Mouse (Mus musculus) layer of hippocampus, adult 8-10 months (tissue): ENCODE measurements around the gene Rtn4r. TPM values are rescaled to one million over a fixed set of nuclear protein-coding genes. Genes with fewer than 3 reads are reported as not detected.

ENCODE experiments used
- DNase-seq, 2 experiments: peaks; one replicate each; pipeline ENCODE4 v3.0.0; 2022; ENCODE audit warnings: low spot score in 2 of 2
- total RNA-seq, 4 experiments: library from RNA; stranded (reverse); gene quantifications; 2 replicates each; pipeline ENCODE4 v1.2.4; 2022

Gene Rtn4r
- total RNA-seq, 4 experiments from 2014 or later: 96.1 to 98.8 (median 97.6) TPM

DNA sequence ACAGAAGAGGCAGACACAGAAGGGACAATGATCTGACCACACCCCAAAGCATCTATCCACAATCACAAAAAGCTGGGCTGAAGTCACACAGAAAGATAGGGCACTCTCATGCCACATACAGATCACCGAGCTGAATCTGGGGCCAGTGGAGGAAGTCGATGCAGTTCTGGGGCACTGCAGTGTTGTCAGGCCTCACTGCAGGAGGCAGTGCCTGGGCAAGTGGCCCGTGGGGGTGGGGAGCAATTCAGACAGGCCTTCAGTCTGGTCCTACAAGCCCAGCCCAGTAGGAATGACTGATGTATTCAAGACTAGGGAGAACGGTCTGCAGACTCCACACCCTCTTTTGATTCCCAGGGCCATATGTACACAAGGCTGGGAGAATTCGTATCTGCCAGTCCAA lies 2.8 kb upstream of the Rtn4r start:
- DNase-seq: no peak

DNA sequence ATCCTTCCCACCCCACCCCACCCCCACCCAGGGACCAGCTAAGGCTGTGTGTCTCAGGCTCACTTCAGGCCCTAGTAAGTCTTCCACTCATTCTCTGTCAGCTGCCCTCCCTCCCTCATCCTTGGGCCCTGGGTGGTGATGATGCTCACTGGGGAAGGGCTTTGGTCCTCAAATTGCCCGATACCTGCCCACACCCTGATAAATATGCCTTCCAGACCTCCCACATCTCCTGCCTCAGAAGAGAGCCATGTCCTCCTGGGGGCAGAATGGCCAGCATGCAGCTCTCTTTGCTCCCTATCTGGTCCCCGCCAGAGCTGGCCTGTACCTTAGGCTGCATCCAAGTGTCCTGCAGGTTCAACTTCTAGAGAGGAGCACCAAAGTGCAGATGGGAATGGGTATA lies 2.3 kb upstream of the Rtn4r start:
- no peak for DNase-seq

DNA sequence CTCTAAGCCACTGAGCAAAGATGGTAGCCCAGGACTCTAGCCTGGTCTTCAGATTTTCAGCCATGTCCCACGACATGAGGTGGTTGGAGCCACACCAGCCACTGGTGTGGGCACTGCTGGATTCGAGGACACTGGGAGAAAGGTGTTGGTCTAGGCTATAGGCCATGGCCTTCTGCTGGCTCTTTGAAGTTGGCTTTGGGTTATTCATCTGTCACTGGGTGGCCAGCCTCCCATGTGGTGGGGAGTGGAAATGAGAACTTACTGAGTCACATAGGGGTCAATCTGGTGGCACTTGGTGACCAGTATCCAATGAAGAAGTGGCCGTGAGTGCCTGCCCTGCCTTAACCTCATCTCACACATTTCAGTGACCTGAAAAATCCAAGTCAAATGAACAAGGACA lies 1.2 kb upstream of the Rtn4r start:
- no peak for DNase-seq

DNA sequence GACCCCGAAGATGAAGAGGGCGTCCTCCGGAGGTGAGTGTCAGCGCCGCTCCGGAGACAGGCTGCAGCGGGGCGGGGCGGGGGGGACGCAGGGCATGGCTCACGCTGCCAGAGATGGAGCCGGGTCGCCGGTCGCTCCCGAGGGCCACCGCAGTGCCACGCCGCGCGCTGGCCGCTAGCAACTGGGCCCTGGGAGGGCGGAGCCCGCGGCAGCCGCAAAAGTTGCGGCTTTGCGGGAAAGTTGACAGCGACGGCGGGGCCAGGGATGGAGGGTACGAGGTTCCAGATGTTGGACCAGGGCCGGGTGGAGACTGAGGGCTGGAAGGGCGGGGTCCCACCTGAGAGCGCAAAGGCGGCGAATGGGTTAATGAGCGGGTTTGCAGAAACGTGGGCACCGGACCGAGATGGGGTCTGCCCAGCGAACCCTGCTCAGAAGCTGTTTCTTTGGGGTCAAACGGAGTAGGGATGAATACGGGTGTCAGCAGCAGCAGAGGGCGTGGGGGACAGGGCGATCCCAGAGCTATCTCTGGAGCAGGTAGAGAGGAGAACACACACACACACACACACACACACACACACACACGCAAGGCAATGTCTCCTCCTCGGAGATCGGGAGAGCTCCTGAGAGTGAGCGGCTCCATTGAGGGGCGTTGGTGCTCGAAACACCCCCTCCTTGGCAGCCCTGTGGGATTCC lies 575 bp downstream of the Rtn4r start:
- DNase-seq: no peak

DNA sequence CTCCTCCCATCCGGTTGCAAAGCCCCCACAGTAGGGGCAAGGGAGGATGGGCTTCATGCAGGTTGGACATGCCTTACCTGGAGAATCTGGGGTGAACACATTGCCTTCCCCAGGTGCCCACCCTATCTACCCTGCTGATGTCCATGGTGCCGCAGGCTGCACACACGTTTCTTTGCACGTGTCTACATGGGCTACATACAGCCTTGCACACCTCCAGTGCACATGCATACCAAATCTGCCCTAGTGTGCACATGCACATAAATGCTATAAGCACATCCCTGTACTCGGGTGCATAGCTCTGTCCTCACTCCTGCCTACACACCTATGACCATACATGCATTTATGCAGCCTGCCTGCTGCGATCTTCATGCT lies 1.1 kb downstream of the Rtn4r start:
- DNase-seq: no peak

DNA sequence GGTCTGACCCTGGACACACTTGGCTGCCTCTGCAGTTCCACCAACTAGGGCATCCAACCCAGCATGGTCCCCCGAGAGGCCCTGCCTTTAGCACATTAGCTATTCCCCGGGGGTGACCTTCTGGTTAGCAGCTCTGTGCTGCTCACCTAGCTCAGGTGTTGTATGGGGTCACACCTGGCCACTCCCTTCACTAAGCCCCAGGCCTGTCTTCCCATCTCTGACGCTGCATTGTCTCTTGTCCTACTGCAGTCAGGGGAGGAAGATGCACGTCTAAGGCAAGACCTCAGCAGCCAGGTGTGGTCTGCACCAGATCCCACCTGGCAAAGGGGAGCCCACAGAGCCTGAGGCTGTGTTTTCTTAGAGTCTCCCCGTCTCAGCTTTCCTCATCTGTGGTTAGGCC lies 2.0 kb downstream of the Rtn4r start:
- no peak for DNase-seq

DNA sequence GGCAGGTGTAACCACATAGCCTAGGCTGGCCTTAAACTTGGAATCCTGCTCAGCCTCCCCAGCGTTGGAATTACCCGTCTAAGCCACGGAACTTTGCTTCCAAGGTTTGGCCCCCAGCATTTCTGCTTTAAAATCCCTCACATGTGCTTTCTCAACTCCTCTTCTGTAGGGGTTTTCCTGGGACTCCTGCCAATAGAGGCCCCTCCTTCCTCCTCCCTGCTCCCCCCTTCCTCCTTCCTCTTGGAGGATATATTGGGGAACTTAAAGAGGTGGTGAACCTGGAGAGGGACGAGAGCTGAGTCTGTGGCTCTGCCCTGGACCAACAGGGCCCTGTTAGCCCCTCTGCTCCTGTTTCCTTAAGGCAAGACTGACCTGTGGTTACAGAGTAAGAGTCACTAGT lies 2.8 kb downstream of the Rtn4r start:
- no peak for DNase-seq

DNA sequence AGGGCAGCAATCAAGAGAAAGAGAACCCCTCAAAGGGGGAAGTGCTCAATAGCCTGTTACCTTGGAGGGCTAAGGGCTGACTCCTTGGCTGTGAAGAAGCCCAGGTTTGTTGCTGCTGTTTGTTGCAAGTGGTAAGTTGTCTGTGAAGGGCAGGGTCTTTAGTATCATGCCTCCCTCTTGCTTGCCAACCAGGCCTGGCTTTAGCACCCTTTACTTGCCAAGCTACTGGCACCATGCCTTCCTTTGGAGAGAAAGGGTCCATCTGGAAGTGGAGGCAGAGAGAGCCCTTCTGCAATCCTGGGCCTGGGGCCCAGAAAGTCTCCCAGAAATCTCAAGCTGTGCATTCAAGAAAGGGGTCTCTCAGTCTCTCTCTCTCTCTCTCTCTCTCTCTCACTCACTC lies 3.3 kb downstream of the Rtn4r start:
- DNase-seq: no peak

DNA sequence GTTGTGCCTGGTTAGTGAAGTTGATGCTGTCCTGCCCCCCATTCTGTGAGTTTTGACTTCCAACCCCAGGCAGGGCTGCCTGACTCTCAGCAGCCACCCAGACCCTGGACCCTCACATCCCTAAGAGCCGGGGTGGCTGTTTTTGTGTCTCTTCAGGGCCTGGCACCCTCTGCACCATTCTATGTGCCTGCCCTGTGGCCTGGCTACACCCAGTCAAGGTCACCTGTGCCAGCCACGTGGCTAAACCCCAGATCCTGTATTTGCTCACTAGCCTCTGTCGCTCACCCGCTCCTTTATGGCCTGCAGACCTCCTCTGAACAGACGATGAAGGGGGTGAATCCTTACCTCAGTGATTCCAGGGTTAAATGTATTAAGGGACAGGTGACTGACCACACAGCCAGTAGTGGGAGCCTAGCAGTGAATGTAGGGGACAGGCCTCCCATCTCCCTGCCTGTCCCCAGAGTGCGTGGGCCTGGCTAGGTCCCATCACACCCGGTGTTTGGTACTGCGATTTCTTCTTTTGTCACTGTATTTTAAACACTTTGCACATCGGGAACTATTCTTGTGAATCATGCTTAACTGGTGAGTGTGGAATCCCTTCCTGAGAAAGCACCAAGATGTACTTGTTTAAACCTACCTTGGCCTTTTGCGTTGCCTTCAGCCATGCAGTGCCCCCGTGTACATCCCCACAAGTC lies 4.0 kb downstream of the Rtn4r start:
- no peak for DNase-seq

DNA sequence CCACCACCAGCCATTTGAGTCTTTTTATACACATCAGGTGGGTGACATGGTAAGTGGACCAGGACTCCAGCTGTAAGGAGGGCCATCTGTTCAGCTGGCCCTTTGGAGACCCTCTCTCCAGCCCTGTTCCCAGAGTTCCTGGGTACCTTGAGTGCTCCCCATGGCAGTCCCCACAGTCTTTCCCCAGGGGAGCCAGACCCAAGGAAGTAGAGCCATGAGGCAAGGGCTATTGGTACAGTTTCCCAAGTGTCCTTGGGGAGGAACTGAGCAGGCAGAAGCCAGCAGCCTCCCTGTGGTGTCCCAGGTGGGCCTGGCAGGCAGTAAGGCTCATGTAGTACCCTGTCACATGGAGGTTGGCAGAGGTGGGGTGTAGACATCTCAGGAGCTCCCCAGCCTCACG lies 4.6 kb downstream of the Rtn4r start:
- no peak for DNase-seq

DNA sequence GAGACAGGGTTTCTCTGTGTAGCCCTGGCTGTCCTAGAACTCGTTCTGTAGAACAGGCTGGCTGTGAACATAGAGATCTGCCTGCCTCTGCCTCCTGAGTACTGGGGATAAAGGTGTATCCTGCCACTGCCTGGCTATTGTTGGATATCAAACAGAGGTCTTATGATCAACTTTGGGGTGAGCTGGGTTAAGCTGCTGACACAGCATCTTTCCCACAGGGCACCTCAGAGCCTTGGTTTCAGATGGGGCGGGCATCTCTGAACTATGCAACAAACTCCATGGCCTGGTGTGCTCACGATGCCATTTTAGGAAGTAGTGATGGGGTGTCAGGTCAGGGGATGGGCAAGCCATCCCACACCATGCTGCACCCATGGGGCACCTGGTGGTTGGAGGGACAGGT lies 5.1 kb downstream of the Rtn4r start:
- no peak for DNase-seq

DNA sequence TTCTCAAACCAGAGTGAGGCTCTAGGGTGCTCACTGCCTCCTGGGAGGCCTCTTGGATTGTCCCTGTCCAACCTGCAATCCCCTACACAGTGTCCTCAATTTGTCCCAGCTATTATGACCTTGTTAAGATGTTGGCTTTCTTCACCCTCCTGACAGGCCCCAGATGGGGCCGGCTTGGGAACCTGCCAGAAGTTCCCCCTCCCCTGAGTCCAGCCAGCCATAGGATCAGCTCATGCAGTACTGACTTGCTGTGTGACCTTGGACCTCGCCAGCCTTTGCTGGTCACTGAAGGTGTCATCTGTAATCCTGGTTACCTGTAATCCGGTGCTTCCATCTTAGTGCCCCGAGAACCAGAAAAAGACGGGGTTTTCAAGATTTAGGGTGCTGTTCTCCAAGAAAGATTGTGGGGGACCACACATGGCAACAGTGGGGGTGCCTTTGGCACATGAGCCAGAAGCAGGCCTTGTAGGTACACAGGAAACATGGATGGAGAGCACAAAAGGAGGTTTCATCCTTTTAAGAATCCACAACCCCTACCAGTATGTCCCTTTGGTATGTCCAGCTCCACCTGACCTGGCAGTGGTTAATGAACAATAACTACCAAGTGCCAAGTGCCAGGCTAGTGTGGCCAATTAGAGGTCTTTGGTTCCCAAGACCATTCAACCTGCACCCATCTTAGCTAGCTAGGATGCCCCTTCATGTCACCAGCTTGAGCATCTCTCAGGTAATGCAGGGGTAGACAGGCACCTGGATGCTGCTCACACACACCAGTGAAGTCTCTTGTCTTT lies 5.9 kb downstream of the Rtn4r start:
- no peak for DNase-seq

DNA sequence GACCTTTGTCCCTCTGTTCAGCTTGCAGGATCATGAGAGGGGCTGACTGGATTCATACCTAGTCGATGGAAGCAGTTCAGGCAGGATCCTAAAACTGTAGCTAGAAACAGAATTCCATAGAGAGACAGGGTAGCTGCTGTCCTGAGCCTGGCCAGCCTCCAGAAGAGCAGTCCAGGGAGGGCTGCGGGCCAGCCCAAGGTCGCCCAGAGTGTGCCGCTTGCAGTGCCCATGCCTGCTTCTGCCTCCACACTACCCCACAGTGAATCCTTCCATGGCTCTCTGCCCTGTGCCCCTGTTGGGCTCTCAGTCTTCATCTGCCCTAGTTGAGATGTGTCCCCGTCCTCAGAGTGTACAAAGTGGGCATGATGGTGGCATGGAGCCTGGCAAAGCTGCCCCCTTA lies 7.8 kb downstream of the Rtn4r start:
- no peak for DNase-seq

DNA sequence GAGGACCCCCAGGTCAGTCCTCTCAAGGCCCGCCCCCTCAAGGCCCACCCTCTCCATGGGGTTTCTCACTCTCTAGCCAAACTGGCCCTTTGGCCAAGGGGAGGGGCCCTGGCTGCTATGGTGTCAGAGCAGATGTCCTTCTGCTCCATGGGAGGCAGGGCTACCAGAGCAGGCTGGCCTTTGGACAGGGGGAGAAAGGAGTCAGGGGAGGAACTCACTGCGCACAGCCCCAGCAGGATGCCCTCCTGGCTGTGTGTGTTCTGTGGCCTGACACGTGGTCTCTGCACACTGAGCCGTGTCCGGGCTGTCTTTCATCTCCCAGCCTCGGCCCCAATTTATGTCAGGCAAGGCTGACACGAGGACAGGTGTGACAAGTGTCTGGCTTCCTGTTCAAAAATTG lies 8.6 kb downstream of the Rtn4r start:
- DNase-seq: no peak

DNA sequence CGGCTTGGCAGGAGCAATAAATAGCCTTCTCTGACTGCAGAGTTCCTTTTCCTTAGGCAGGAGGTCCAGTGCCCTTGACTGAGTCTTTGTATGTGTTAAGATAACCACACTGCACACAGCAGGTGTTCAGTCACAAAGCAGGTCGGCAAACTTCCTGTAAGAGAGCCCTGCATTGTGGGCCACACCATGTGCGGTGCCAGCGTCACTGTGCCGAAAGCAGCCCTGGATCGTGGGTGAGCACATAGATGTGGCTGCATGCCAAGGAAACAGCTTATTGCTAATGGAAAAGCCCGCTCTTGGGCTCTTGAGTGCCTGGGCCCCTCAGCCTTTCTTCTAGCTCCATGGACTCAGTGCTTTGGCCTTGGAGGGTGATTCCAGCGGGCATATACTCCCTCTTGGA lies 16.8 kb downstream of the Rtn4r start:
- peak; percentile 80 to 87 for DNase-seq

DNA sequence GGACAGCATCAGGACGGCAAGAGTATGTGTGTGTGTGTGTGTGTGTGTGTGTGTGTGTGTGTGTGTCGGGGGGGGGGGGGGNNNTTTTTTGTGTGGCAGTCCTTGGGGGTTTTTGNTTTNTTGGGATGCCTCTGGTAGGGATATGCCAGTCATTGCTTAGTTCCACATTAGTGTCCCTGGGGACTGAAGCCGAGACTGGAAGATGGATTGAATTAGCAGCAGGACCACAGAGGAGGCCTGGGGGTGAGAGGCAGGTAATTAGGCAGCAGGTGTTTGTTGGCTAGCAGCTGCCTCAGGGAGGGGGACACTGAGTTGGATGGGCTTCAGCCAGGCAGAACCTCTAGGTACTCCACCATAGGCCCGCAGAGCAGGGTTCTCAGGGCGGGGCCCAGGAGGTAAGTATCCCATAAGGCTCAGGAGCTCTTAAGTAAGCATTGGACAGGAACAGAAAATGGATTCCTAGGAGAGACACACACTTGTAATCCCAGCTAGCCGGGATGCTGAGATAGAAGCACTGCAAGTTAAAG lies 18.0 kb downstream of the Rtn4r start:
- DNase-seq: no peak

DNA sequence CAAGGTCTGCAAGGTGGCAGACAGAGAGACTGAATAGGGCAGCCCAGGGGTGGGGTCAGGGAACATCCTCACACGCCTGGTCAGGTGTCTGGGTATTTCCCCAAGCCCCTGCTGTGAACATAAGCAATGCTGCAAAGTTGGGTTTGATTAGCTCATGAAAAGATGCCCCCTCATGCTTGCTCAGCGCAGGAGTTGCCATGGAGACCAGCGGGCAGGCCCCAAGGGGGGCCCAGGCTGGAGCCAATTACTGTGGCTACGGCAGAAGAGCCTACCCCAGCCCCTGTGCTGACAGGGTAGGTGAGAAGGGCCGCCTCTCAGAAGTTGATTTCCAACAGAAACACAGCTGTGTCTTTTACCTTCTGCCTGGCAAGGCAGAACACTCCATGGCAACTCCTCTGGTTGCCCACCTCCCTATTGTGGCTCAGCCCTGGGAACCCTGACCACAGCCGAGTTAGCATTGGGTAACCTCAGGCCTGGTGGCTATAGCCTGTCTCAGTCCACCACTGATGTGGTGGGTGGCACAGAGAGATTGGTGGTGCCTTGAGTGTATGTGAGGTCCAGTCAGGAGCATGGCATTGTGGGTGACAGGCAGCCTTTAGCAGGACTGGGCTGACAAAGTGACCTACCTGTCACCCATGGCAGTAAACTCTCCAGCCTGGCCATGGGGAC lies 20.9 kb downstream of the Rtn4r start:
- no peak for DNase-seq

DNA sequence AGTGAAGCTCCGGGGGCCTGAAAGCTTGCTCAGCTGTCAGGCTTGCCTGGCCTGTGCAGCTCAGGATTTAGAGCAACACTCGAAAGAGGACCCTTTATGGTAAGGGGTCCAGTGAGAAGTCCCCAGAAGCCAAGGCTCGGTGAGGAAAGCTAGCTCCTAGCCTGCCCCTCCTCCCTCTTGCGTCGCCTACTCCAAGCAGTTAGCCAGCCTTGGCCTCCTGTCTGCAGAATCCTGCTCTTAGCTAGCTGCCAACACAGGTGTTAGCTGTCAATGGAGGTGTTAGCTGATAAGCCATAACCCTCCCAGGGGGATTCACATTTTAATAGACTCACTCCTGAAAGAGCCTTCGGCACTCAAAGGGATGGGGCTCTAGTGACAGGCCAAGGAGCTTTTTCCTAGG lies 21.8 kb downstream of the Rtn4r start:
- no peak for DNase-seq

DNA sequence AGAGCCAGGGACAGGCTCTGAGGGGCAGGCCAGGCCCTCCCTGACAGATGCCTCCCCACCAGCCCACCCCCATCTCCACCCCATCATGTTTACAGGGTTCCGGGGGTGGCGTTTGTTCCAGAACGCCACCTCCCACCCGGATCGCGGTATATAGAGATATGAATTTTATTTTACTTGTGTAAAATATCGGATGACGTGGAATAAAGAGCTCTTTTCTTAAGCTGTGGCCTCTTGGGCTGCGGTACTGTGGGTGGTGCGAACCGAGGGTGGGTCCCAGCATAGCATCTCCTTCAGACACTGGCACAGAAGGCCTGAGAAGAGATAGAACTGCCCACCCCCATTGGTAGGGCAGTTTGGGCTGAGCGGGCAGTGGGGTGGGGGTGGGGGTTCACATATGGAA lies 24.7 kb downstream of the Rtn4r start:
- DNase-seq: no peak

DNA sequence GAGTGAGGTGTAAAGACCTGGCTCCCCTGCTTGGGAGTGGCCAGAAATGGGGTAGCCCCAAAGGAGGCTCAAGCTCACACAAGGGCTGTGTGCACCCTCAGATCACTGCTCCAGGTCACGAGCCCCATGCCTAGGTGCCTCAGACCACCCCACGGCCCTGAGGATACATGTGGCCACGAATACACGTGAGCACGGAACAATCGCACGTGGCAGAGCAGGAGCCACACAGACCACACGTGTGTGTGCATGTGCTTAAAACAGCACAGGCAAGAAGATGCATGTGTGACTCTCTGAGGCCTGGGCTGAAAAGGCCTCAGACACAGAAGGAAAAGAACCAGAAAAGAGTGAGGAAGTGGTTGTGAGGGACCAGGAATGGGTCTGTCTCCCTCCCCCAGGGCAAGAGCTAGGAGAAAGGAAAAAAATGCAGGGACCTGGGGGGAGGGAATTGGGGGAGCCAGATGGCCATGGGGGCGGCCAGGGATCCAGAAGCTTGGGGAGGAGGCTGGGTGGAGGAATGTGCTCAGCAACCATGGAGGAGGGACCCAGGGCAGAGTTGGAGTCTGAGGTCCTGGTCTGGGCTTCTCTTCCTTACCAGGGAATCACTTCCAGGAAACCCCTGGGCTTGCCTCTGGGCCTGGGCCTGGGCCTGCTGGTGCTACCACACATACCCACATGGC lies 25.5 kb downstream of the Rtn4r start:
- peak in 1 of 2 experiments; percentile 60 for DNase-seq

DNA sequence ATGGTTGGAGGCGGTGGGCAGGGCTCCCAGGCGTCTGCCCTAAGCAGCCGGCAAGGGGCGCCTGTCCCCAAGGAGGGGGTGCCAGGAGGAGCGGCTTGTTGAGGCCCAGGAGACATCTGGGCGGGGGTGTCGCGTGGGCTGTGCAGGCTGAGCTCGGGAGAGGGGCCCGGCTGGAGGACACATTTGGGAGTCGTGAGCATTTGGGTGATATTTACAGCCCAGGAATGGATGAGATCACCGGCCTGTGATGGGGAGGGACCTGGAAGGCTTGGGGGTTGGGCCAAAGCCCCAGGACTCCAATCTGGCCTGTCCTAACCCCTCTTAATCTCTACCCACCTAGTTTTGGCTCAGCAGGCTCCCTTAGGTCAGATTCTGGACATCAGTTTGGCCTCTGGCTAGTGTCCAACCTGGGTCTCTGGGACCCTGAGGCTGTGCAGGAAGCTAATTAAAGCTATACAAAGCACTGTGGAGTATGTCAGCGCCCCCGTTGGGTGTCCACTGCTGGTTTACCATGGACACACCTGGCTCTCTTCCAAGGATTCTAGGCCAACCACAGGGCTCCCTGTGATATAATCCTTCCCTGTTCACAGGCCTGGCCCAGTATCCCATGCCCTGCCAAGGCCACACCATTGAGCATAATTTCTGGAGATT lies 27.2 kb downstream of the Rtn4r start:
- DNase-seq: peak; percentile 92
